Mouse (Mus musculus): ENCODE results near the gene Safb2. TPM values are rescaled to one million over a fixed set of nuclear protein-coding genes. Genes with fewer than 3 reads are reported as not detected.

The Safb2 gene
- total RNA-seq (2023) = 100 to 1,000 TPM; 209 to 229 TPM

GRCm38 (mm10) chr17:56584257-56585130 lies at the start of gene Safb2, which contains the start of gene Safb:
TSS of gene Safb2 (minus strand) at chr17:56584585.
TSS of gene Safb (plus strand) at chr17:56584825.

DNA sequence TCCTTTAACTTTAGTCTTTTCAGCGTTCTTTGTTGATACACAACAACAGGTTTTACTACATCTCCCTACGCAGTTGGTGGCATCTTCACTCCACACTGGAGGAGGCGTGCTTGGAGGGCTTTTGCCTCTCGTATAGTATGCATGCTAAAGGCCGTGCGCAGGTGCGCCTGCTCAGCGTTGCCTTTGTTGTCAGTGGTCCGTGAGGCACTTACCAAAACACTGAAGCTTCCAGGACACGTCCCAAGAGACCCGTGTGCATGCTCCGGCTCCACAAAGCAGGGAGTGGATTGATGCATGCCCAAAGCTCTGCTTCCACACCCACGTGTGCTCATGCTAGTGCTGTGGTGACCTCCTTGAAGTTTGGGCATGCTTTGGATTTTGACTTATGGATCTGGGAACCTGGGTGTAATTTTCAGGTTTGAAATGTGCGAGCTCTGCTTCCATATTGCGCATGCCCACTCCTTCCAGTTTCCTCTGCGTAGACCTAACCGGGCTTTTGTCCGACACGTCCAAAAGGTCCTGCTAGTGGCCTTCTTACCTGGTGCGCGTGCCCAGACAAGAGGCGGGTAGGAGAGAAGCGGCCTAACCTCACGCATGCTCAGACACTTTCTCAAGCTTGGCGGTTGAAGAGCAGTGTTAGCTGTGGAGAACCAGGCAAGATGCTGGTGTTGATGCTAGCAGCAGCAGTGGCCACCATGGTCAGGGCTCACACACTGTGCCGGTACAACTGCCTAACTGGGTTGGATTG lies 43.3 kb upstream of the Safb2 start, which contains the start of gene Catsperd:
TSS of gene Catsperd (plus strand) at position 614 of the 748 bp plus-strand sequence.

DNA sequence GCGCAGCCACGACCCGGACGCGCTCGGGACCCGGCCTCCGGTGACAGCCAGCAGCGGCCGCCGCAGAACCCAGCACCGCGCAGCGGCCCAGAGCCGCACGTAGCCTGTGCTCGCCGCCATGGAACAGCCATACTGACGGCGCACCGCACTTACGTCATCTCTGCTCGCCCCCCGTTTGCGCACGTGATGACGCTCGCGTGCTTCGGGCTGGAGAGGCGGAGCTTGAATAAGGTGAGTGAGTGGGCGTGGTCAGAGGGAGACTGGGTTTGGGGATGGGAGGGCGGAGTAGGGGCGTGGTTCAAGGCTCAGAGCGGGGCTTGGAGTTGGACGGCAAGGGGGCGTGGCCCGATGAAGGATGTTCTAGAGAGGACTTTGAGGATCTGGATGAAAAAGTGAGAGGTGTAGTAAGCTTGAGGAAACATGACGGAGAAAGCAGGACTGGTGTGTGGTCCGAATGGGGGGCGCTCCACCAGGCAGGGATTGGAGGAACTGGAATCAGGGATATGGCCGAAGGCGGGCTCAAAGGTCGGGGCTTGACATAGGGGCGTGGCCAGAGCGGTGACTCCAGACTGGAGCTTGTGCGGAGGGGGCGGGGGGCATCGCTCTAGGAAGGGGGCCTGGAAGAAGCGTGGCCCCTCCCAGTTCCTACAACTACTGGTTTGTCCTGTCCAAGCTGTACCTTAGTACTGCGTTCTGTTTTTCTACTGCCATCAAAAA lies 42.5 kb upstream of the Safb2 start, which contains the start of gene Lonp1:
TSS of gene Lonp1 (minus strand) at position 134 of the 717 bp plus-strand sequence.

GRCm38 (mm10) chr17:56613236-56613844 lies 29.0 kb upstream of the Safb2 start, which contains the start of gene Rpl36:
TSS of gene Rpl36 (plus strand) at chr17:56613416.

GRCm38 (mm10) chr17:56609452-56610171 lies 25.2 kb upstream of the Safb2 start, which contains the start of gene 2410015M20Rik:
TSS of gene 2410015M20Rik (minus strand) at chr17:56609771.

DNA sequence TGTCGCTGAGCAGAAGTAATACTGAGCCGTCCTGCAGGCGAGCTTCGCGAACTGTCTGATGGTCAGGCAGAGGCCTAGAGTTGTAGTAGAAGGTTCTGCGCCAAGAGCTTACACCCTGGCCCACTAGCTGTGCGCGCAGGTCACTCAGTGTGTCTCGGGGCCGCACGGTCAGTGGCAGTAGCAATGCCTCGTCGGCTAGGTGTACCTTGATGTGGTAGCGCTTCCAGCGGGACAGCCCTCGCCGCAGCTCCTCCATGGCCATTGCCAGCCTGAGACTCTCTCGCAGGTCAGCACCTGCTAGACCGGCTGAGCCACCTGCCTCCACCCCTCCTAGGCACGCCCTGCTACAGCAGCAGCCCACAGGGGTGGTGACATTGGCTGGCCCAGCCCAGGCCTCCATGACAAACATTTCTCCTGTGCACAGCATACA lies 30.2 kb downstream of the Safb2 start, which contains the start of gene Gm20219:
TSS of gene Gm20219 (minus strand) at position 266 of the 430 bp plus-strand sequence.

DNA sequence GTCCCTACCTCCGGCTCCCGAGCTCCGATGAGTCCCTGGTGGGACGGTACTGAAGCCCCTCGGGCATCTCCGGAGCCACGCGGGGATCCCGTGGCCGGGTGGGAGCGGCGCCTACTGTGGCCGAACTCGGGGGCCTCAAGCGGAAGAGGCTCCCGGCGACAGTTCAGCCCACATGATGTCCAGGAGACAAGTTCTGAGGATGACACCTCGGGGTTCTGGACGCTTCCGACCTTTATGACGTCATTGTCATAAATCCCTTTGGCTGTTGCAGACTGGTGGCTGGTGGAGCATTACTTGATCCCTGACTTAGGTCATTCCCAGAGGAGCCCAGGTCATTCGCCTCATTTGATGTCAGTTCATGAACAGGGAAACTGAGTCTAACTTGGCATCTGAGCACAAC lies 72.1 kb downstream of the Safb2 start, which contains the start of gene Znrf4:
TSS of gene Znrf4 (minus strand) at position 122 of the 400 bp plus-strand sequence.

Other genes with a start within 250 kb of the Safb2 start
- gene Ptprs, start 108.1 kb downstream of the Safb2 start, total RNA-seq (2023) = 10 to 100 TPM; 22.9 to 28.8 TPM
- not detected for gene Znrf4, start 72.2 kb downstream of the Safb2 start, total RNA-seq (2023)
- gene Gm20219, start 30.2 kb downstream of the Safb2 start, total RNA-seq (2023) = 1 to 10 TPM; 1.7 to 4.3 TPM
- gene Safb, start 240 bp upstream of the Safb2 start, total RNA-seq (2023) = 100 to 1,000 TPM; 135 to 151 TPM
- gene 2410015M20Rik, start 25.2 kb upstream of the Safb2 start, total RNA-seq (2023) = 10 to 100 TPM; 54.0 to 56.2 TPM
- gene Rpl36, start 28.8 kb upstream of the Safb2 start, total RNA-seq (2023) = 100 to 1,000 TPM; 426 to 509 TPM
- 10 to 100 TPM; 23.9 to 26.8 TPM for gene Lonp1, start 42.3 kb upstream of the Safb2 start, total RNA-seq (2023)
- under 1 TPM; 0.49 to 0.61 TPM for gene Catsperd, start 43.6 kb upstream of the Safb2 start, total RNA-seq (2023)
- 10 to 100 TPM; 59.0 to 64.8 TPM for gene Ranbp3, start 88.7 kb upstream of the Safb2 start, total RNA-seq (2023)
- 10 to 100 TPM; 61.8 to 67.9 TPM for gene Ndufa11, start 133.2 kb upstream of the Safb2 start, total RNA-seq (2023)
- 1 to 10 TPM; 1.6 to 2.1 TPM for gene Vmac, start 133.4 kb upstream of the Safb2 start, total RNA-seq (2023)
- gene Nrtn, start 172.9 kb upstream of the Safb2 start, total RNA-seq (2023) = under 1 TPM in 1 of 2 experiments, not detected in 1; 0.40 TPM
- 10 to 100 TPM; 20.7 to 21.1 TPM for gene Dus3l, start 180.2 kb upstream of the Safb2 start, total RNA-seq (2023)
- under 1 TPM; 0.50 to 0.97 TPM for gene Prr22, start 185.7 kb upstream of the Safb2 start, total RNA-seq (2023)
- gene Rfx2, start 246.4 kb upstream of the Safb2 start, total RNA-seq (2023) = 1 to 10 TPM; 6.5 TPM

Measured in neutrophil, adult 83 days (primary cell).